Mouse (Mus musculus): Measurements from ENCODE around the gene Cpvl. TPM values are rescaled to one million over a fixed set of nuclear protein-coding genes. Genes with fewer than 3 reads are reported as not detected.
A peak's percentile ranks its signal among the peaks of the same experiment; 100 is the strongest.

Gene Cpvl
- polyA plus RNA-seq, 1 experiment: 0.19 TPM

- no peak for TF ChIP-seq CTCF (conservative IDR thresholded peaks at IDR 0.05; ENCODE audit: insufficient read depth, insufficient read length, low read depth, low read length)
- TF ChIP-seq POLR2A (IDR thresholded peaks at IDR 0.05; ENCODE audit: low read depth, low read length): no peak
- no peaks in the 10 kb centered on the region for H3K36me3 ChIP-seq (ENCODE audit: control insufficient read depth, insufficient read depth, low read length)
- H3K4me1 ChIP-seq (ENCODE audit: control insufficient read depth, insufficient read depth, low read length): no peaks in the 10 kb centered on the region
- no peak overlapping the region for H3K4me3 ChIP-seq (ENCODE audit: insufficient read depth, low read depth, low read length)
- no peak overlapping the region for H3K27ac ChIP-seq (ENCODE audit: insufficient read depth, low read depth, low read length)
- WGBS: 87% methylated on average over 7 of the region's 7 CpGs
- H3K27me3 ChIP-seq (replicated peaks; ENCODE audit: control insufficient read depth, insufficient read depth, low read length): no peaks in the 10 kb centered on the region
- no peak for DNase-seq
Measured at GRCm38 (mm10) chr6:53920041-53920440, 58.4 kb downstream of the Cpvl start.

- Histone ChIP-seq H3K27me3 (replicated peaks; ENCODE audit: control insufficient read depth, insufficient read depth, low read length) (no peaks in the 10 kb centered on the region), H3K27ac (ENCODE audit: insufficient read depth, low read depth, low read length) (no peak overlapping the region), H3K36me3 (ENCODE audit: control insufficient read depth, insufficient read depth, low read length) (no peaks in the 10 kb centered on the region), H3K4me1 (ENCODE audit: control insufficient read depth, insufficient read depth, low read length) (no peaks in the 10 kb centered on the region), H3K4me3 (ENCODE audit: insufficient read depth, low read depth, low read length) (no peak overlapping the region)
- no peak for DNase-seq
- 87% methylated on average over 6 of the region's 6 CpGs for WGBS
- TF ChIP-seq POLR2A (IDR thresholded peaks at IDR 0.05; ENCODE audit: low read depth, low read length): no peak
- no peak for TF ChIP-seq CTCF (conservative IDR thresholded peaks at IDR 0.05; ENCODE audit: insufficient read depth, insufficient read length, low read depth, low read length)
Measured at GRCm38 (mm10) chr6:53917026-53917558, 61.4 kb downstream of the Cpvl start.

- H3K27ac ChIP-seq (ENCODE audit: insufficient read depth, low read depth, low read length): no peak overlapping the region
- H3K4me1 ChIP-seq (ENCODE audit: control insufficient read depth, insufficient read depth, low read length): no peaks in the 10 kb centered on the region
- H3K4me3 ChIP-seq (ENCODE audit: insufficient read depth, low read depth, low read length): no peak overlapping the region
- no peaks in the 10 kb centered on the region for H3K36me3 ChIP-seq (ENCODE audit: control insufficient read depth, insufficient read depth, low read length)
- no peak for TF ChIP-seq POLR2A (IDR thresholded peaks at IDR 0.05; ENCODE audit: low read depth, low read length)
- TF ChIP-seq CTCF (conservative IDR thresholded peaks at IDR 0.05; ENCODE audit: insufficient read depth, insufficient read length, low read depth, low read length): no peak
- WGBS: 96% methylated on average over 3 of the region's 3 CpGs
- no peaks in the 10 kb centered on the region for H3K27me3 ChIP-seq (replicated peaks; ENCODE audit: control insufficient read depth, insufficient read depth, low read length)
- DNase-seq: no peak
Measured at GRCm38 (mm10) chr6:53915347-53915746, 63.1 kb downstream of the Cpvl start.

GRCm38 (mm10) chr6:53913151-53913550 lies 65.3 kb downstream of the Cpvl start:
- TF ChIP-seq CTCF (conservative IDR thresholded peaks at IDR 0.05; ENCODE audit: insufficient read depth, insufficient read length, low read depth, low read length) (no peak), POLR2A (IDR thresholded peaks at IDR 0.05; ENCODE audit: low read depth, low read length) (no peak)
- WGBS: 70% methylated on average over 7 of the region's 7 CpGs
- Histone ChIP-seq H3K4me3 (ENCODE audit: insufficient read depth, low read depth, low read length) (no peak overlapping the region), H3K36me3 (ENCODE audit: control insufficient read depth, insufficient read depth, low read length) (no peaks in the 10 kb centered on the region), H3K4me1 (ENCODE audit: control insufficient read depth, insufficient read depth, low read length) (no peaks in the 10 kb centered on the region), H3K27ac (ENCODE audit: insufficient read depth, low read depth, low read length) (no peak overlapping the region), H3K27me3 (replicated peaks; ENCODE audit: control insufficient read depth, insufficient read depth, low read length) (no peaks in the 10 kb centered on the region)
- DNase-seq: no peak

GRCm38 (mm10) chr6:53912112-53912782 lies 66.2 kb downstream of the Cpvl start:
- TF ChIP-seq POLR2A (IDR thresholded peaks at IDR 0.05; ENCODE audit: low read depth, low read length): no peak
- no peak for TF ChIP-seq CTCF (conservative IDR thresholded peaks at IDR 0.05; ENCODE audit: insufficient read depth, insufficient read length, low read depth, low read length)
- WGBS: 58% methylated on average over 6 of the region's 6 CpGs
- H3K27me3 ChIP-seq (replicated peaks; ENCODE audit: control insufficient read depth, insufficient read depth, low read length): no peaks in the 10 kb centered on the region
- H3K27ac ChIP-seq (ENCODE audit: insufficient read depth, low read depth, low read length): no peak overlapping the region
- H3K4me3 ChIP-seq (ENCODE audit: insufficient read depth, low read depth, low read length): no peak overlapping the region
- H3K4me1 ChIP-seq (ENCODE audit: control insufficient read depth, insufficient read depth, low read length): no peaks in the 10 kb centered on the region
- DNase-seq: no peak
- H3K36me3 ChIP-seq (ENCODE audit: control insufficient read depth, insufficient read depth, low read length): no peaks in the 10 kb centered on the region

GRCm38 (mm10) chr6:53909986-53910385 lies 68.5 kb downstream of the Cpvl start:
- Histone ChIP-seq H3K4me1 (ENCODE audit: control insufficient read depth, insufficient read depth, low read length) (peaks cover 3% of the 10 kb centered on the region; the same call in 1 of the 2 replicates), H3K27me3 (replicated peaks; ENCODE audit: control insufficient read depth, insufficient read depth, low read length) (no peaks in the 10 kb centered on the region), H3K27ac (ENCODE audit: insufficient read depth, low read depth, low read length) (no peak overlapping the region), H3K4me3 (ENCODE audit: insufficient read depth, low read depth, low read length) (no peak overlapping the region), H3K36me3 (ENCODE audit: control insufficient read depth, insufficient read depth, low read length) (no peaks in the 10 kb centered on the region)
- WGBS: 44% methylated on average over 3 of the region's 3 CpGs
- DNase-seq: peak; percentile 28
- TF ChIP-seq CTCF (conservative IDR thresholded peaks at IDR 0.05; ENCODE audit: insufficient read depth, insufficient read length, low read depth, low read length) (no peak), POLR2A (IDR thresholded peaks at IDR 0.05; ENCODE audit: low read depth, low read length) (no peak)

- WGBS: 25% methylated on average over 5 of the region's 5 CpGs
- Histone ChIP-seq H3K4me1 (ENCODE audit: control insufficient read depth, insufficient read depth, low read length) (peaks cover 3% of the 10 kb centered on the region; the same call in 1 of the 2 replicates), H3K27me3 (replicated peaks; ENCODE audit: control insufficient read depth, insufficient read depth, low read length) (no peaks in the 10 kb centered on the region), H3K36me3 (ENCODE audit: control insufficient read depth, insufficient read depth, low read length) (no peaks in the 10 kb centered on the region), H3K27ac (ENCODE audit: insufficient read depth, low read depth, low read length) (no peak overlapping the region), H3K4me3 (ENCODE audit: insufficient read depth, low read depth, low read length) (no peak overlapping the region)
- no peak for DNase-seq
- TF ChIP-seq POLR2A (IDR thresholded peaks at IDR 0.05; ENCODE audit: low read depth, low read length) (no peak), CTCF (conservative IDR thresholded peaks at IDR 0.05; ENCODE audit: insufficient read depth, insufficient read length, low read depth, low read length) (no peak)
Measured at GRCm38 (mm10) chr6:53909446-53909845, 69.0 kb downstream of the Cpvl start.
